Mouse (Mus musculus) heart, embryonic 15.5 days (tissue): ENCODE data around the gene Il6ra. TPM values are rescaled to one million over a fixed set of nuclear protein-coding genes. Genes with fewer than 3 reads are reported as not detected.

Source experiments
- ATAC-seq: fragments of 200-750 bp; cut with Nextera tagmentation; replicated peaks from 2 replicates; pipeline ENCODE4 v1.8.0; 2017; ENCODE audit warnings: low read depth, moderate TSS enrichment; ENCODE audit not compliant: insufficient number of reproducible peaks, insufficient read depth, low FRiP score
- H3K27ac ChIP-seq: fragments of 300-500 bp; sonication (generic); 2 replicates; pipeline ENCODE4 v1.5.1; 2015; ENCODE audit warnings: mild to moderate bottlenecking, inconsistent platforms
- H3K27me3 ChIP-seq: fragments of 300-500 bp; sonication (generic); 2 replicates; pipeline ENCODE4 v1.6.1; 2015; ENCODE audit warnings: inconsistent platforms
- H3K36me3 ChIP-seq: fragments of 300-500 bp; sonication (generic); 2 replicates; pipeline ENCODE4 v1.6.1; 2015; ENCODE audit warnings: mild to moderate bottlenecking, inconsistent platforms
- H3K4me1 ChIP-seq: fragments of 300-500 bp; sonication (generic); replicated peaks from 2 replicates; pipeline ENCODE4 v1.6.1; 2015; ENCODE audit warnings: inconsistent platforms
- H3K4me2 ChIP-seq: fragments of 300-500 bp; sonication (generic); 2 replicates; pipeline ENCODE4 v1.6.1; 2015; ENCODE audit warnings: inconsistent platforms, mild to moderate bottlenecking, moderate library complexity
- H3K4me3 ChIP-seq: fragments of 300-500 bp; sonication (generic); 2 replicates; pipeline ENCODE4 v1.5.1; 2015; ENCODE audit warnings: mild to moderate bottlenecking, inconsistent platforms
- H3K9ac ChIP-seq: fragments of 300-500 bp; sonication (generic); 2 replicates; pipeline ENCODE4 v1.6.1; 2015; ENCODE audit warnings: mild to moderate bottlenecking, inconsistent platforms
- H3K9me3 ChIP-seq: fragments of 300-500 bp; sonication (generic); replicated peaks from 2 replicates; pipeline ENCODE4 v1.6.1; 2016; ENCODE audit warnings: inconsistent platforms
- WGBS: fragments of 180-500 bp; shearing (Covaris S2); methylation state at CpG from one replicate; pipeline ENCODE4 v1.1.7; 2015; ENCODE audit warnings: mixed read lengths; 5-methylcytosine and 5-hydroxymethylcytosine counted together
- polyA plus RNA-seq: library from polyadenylated mRNA; unstranded; fragments of >200 nt; fragmentation: Nextera tagmentation; extraction: Ambion mirVana; gene quantifications from 2 replicates; pipeline ENCODE4 v1.2.1, GENCODE M21; 2015

Gene Il6ra
- polyA plus RNA-seq, 1 experiment from 2014 or later: 1.1 TPM

DNA sequence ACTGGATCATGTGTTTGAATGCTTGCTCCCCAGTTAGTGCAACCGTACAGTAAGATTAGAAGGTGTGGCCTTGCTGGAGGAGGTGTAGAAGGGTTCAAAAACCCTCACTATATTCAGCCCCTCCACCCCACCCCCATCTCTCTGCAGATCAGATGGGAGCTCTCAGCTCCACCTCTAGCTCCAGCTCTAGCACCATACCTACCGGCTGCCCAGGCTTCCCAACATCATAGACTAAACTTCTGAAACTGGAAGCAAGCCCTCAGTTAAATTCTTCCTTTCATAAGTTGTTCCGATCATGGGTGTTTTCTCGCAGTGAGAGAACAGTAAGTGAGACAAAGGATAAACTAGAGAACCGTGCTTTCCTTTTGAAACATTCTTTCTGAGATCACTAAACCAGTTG is 38.9 kb downstream of the Il6ra start:
- Histone ChIP-seq H3K4me2 (no peak overlapping the region), H3K36me3 (no peaks in the 10 kb centered on the region), H3K9me3 (no peaks in the 10 kb centered on the region), H3K4me1 (peaks cover 17% of the 10 kb centered on the region), H3K4me3 (no peak overlapping the region), H3K27ac (no peak overlapping the region), H3K27me3 (no peaks in the 10 kb centered on the region), H3K9ac (no peak overlapping the region)
- WGBS: 77% methylated on average over 5 of the region's 5 CpGs
- ATAC-seq: no peak

- Histone ChIP-seq H3K4me1 (peaks cover 26% of the 10 kb centered on the region), H3K27ac (no peak overlapping the region; the same call in 1 of the 2 replicates), H3K9me3 (no peaks in the 10 kb centered on the region), H3K4me2 (no peak overlapping the region), H3K36me3 (no peaks in the 10 kb centered on the region), H3K27me3 (no peaks in the 10 kb centered on the region), H3K9ac (no peak overlapping the region), H3K4me3 (no peak overlapping the region)
- 45% methylated on average over 6 of the region's 6 CpGs for WGBS
- no peak for ATAC-seq
Measured at GRCm38 (mm10) chr3:89872684-89873083, 40.3 kb downstream of the Il6ra start.

- ATAC-seq: peak; percentile 33; the same call in 1 of the 2 replicates
- no peak overlapping the region for H3K9ac ChIP-seq
- H3K9me3 ChIP-seq: no peaks in the 10 kb centered on the region
Measured at GRCm38 (mm10) chr3:89872209-89872608, 40.8 kb downstream of the Il6ra start.

GRCm38 (mm10) chr3:89871339-89871914 is 41.6 kb downstream of the Il6ra start:
- Histone ChIP-seq H3K27ac (no peak overlapping the region), H3K4me3 (no peak overlapping the region), H3K27me3 (no peaks in the 10 kb centered on the region), H3K9ac (no peak overlapping the region), H3K4me2 (no peak overlapping the region), H3K36me3 (no peaks in the 10 kb centered on the region), H3K9me3 (no peaks in the 10 kb centered on the region), H3K4me1 (peaks cover 26% of the 10 kb centered on the region)
- ATAC-seq: no peak
- WGBS: 76% methylated on average over 8 of the region's 8 CpGs

More at GRCm38 (mm10) chr3:89872209-89872608, 40.8 kb downstream of the Il6ra start:
- Histone ChIP-seq H3K36me3 (no peaks in the 10 kb centered on the region), H3K4me1 (peaks cover 26% of the 10 kb centered on the region), H3K4me2 (no peak overlapping the region), H3K4me3 (no peak overlapping the region), H3K27ac (peak overlapping the region; percentile 1; the same call in 1 of the 2 replicates), H3K27me3 (no peaks in the 10 kb centered on the region)
- 50% methylated on average over 7 of the region's 7 CpGs for WGBS

DNA sequence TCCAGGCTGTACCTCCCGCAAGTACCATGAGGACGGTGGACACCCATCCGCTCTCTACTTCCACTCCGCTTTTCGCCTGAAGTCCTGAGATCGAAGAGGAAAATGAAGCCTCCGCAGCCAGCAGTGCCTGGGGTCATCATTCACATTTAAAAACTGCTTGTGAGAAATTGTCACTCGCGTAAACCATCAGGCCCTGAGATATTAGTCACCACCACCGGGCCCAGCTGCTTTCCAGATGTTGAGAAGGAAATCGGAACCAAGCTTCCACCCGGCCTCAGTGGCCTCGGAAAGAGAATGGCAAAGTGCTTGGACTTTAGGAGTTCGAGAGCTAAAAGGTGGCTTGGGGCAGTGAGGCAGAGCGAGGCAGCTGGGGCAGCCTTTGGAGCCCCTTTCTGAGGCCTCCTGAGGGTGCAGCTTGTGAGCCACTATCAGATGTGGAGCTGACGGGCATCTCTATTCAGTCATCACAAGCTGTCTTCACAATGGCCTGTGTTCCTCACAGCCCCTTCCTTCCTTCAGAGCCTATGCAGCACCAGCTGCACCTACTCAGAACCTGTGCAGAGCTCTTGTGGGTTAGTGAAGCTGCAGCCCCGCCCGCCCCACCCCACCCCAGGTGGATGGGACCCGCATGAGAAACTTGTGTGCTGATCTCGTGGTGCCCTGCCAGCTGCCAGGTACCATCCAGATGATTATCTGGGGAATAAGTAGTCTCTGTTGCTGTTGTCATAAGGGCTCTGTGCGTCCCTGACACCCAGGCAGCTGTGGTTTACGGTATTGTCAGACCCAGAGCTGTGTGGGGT is 42.3 kb downstream of the Il6ra start:
- no peak overlapping the region for H3K4me2 ChIP-seq
- H3K4me3 ChIP-seq: no peak overlapping the region
- H3K27me3 ChIP-seq: no peaks in the 10 kb centered on the region
- H3K4me1 ChIP-seq: peaks cover 26% of the 10 kb centered on the region
- H3K36me3 ChIP-seq: no peaks in the 10 kb centered on the region
- no peak overlapping the region for H3K27ac ChIP-seq
- 73% methylated on average over 22 of the region's 22 CpGs for WGBS
- ATAC-seq: no peak
- no peaks in the 10 kb centered on the region for H3K9me3 ChIP-seq
- no peak overlapping the region for H3K9ac ChIP-seq

- Histone ChIP-seq H3K27me3 (no peaks in the 10 kb centered on the region), H3K9ac (no peak overlapping the region), H3K9me3 (no peaks in the 10 kb centered on the region), H3K4me1 (peaks cover 31% of the 10 kb centered on the region), H3K4me3 (no peak overlapping the region), H3K27ac (no peak overlapping the region), H3K4me2 (no peak overlapping the region), H3K36me3 (no peaks in the 10 kb centered on the region)
- WGBS: 66% methylated on average over 9 of the region's 9 CpGs
- ATAC-seq: no peak
Measured at GRCm38 (mm10) chr3:89869556-89869955, 43.4 kb downstream of the Il6ra start.

- Histone ChIP-seq H3K27me3 (no peaks in the 10 kb centered on the region), H3K4me1 (peaks cover 31% of the 10 kb centered on the region), H3K4me3 (no peak overlapping the region), H3K27ac (no peak overlapping the region), H3K36me3 (no peaks in the 10 kb centered on the region), H3K9ac (no peak overlapping the region), H3K9me3 (no peaks in the 10 kb centered on the region), H3K4me2 (0 out of 2 replicates have a peak overlapping the region, but pooled peaks have one; percentile 51)
- 34% methylated on average over 9 of the region's 9 CpGs for WGBS
- no peak for ATAC-seq
Measured at GRCm38 (mm10) chr3:89868956-89869355, 44.0 kb downstream of the Il6ra start.

DNA sequence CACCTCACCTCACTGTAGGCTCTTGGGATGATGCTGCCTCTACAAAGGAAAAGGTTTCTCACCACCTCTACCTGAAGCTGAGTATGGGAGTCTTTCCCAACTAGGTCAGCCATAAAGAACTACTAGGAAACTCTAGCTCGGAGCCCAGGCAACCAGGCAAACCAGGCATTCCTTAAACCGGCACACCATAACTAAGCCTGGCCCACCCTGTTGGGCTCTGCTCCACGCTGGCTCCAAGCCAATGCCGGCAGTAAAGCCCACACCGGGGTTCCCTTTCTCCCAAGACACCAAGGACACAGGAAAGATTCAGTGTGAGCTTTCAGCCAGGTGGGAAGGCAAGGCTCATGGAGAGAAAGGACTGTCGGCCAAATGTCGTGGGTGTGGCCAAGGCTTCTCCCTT is 44.6 kb downstream of the Il6ra start:
- no peaks in the 10 kb centered on the region for H3K27me3 ChIP-seq
- peaks cover 31% of the 10 kb centered on the region for H3K4me1 ChIP-seq
- H3K27ac ChIP-seq: no peak overlapping the region
- H3K36me3 ChIP-seq: no peaks in the 10 kb centered on the region
- H3K9me3 ChIP-seq: no peaks in the 10 kb centered on the region
- no peak overlapping the region for H3K9ac ChIP-seq
- H3K4me3 ChIP-seq: no peak overlapping the region
- 8% methylated on average over 7 of the region's 7 CpGs for WGBS
- peak overlapping the region; percentile 51 for H3K4me2 ChIP-seq
- peak; percentile 59; the same call in 1 of the 2 replicates for ATAC-seq

DNA sequence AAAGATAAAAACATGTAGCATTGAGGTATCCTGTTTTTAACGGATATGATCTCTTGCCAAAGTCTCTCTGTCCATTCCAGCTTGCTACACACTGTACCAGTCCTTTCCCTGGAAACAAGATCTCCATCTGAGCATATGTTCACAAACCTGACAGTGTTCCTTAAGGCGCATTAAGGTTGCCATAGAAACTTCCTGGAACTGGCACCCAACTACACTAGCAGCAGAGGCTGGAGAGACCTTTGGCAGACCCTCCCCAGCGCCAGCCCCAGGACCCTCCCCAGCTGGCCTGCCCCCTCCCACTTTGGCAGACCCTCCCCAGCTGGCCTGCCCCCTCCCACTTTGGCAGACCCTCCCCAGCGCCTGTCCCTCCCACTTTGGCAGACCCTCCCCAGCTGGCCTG is 45.3 kb downstream of the Il6ra start:
- Histone ChIP-seq H3K27ac (no peak overlapping the region), H3K9ac (no peak overlapping the region), H3K36me3 (no peaks in the 10 kb centered on the region), H3K9me3 (no peaks in the 10 kb centered on the region), H3K27me3 (no peaks in the 10 kb centered on the region), H3K4me1 (peaks cover 31% of the 10 kb centered on the region), H3K4me3 (no peak overlapping the region), H3K4me2 (no peak overlapping the region)
- WGBS: 68% methylated on average over 4 of the region's 4 CpGs
- no peak for ATAC-seq

GRCm38 (mm10) chr3:89865764-89866163 is 47.2 kb downstream of the Il6ra start:
- WGBS: 72% methylated on average over 4 of the region's 4 CpGs
- Histone ChIP-seq H3K27ac (no peak overlapping the region), H3K4me1 (peaks cover 30% of the 10 kb centered on the region), H3K9me3 (no peaks in the 10 kb centered on the region), H3K9ac (no peak overlapping the region), H3K4me2 (no peak overlapping the region), H3K4me3 (no peak overlapping the region), H3K36me3 (no peaks in the 10 kb centered on the region), H3K27me3 (no peaks in the 10 kb centered on the region)
- no peak for ATAC-seq

DNA sequence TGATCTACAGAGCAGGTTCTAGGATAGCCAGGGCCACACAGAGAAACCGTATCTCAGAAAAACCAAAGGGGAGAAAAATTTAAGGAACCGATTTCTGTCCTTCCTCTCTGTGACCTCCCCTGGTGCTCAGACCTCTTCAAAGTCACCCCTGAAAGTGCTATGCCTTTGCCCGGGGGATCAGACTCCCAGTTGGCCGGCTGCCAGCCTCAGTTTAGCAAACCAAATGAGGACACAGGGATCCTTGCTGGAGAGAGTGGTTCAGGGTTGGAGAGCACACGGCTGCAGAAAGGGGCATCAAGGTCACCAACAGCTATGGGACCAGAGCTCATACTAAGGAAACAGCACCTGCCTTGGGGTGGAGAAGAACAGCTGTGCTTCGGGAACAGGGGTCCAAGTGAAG is 48.0 kb downstream of the Il6ra start:
- WGBS: 47% methylated on average over 6 of the region's 6 CpGs
- Histone ChIP-seq H3K27ac (no peak overlapping the region), H3K4me2 (no peak overlapping the region), H3K4me1 (peaks cover 27% of the 10 kb centered on the region), H3K36me3 (no peaks in the 10 kb centered on the region), H3K9me3 (no peaks in the 10 kb centered on the region), H3K27me3 (no peaks in the 10 kb centered on the region), H3K9ac (no peak overlapping the region), H3K4me3 (no peak overlapping the region)
- ATAC-seq: no peak
